Mouse (Mus musculus) heart, postnatal 0 days (tissue): ENCODE results near the gene Hist1h2bh. TPM values are rescaled to one million over a fixed set of nuclear protein-coding genes. Genes with fewer than 3 reads are reported as not detected.

ENCODE experiments used
- ATAC-seq: fragments of 200-750 bp; cut with Nextera tagmentation; 2 replicates; pipeline ENCODE4 v1.8.0; 2017; ENCODE audit warnings: low read depth, moderate number of reproducible peaks, moderate library complexity; ENCODE audit not compliant: insufficient read depth
- DNase-seq: peaks from one replicate; pipeline ENCODE4 v3.0.0-alpha.2; 2016; ENCODE audit warnings: low spot score
- H3K27ac ChIP-seq: fragments of 300-500 bp; sonication (generic); 2 replicates; pipeline ENCODE4 v1.5.1; 2014; ENCODE audit warnings: low read depth, mild to moderate bottlenecking
- H3K27me3 ChIP-seq: fragments of 300-500 bp; sonication (generic); 2 replicates; pipeline ENCODE4 v1.6.1; 2014; ENCODE audit warnings: low read length, mixed read lengths; ENCODE audit not compliant: control insufficient read depth, insufficient read depth
- H3K36me3 ChIP-seq: fragments of 300-500 bp; sonication (generic); replicated peaks from 2 replicates; pipeline ENCODE4 v1.6.1; 2014; ENCODE audit warnings: low read length, mixed read lengths; ENCODE audit not compliant: control insufficient read depth, insufficient read depth
- H3K4me1 ChIP-seq: fragments of 300-500 bp; sonication (generic); 2 replicates; pipeline ENCODE4 v1.6.1; 2014; ENCODE audit warnings: antibody characterized with exemption; ENCODE audit not compliant: control insufficient read depth, insufficient read depth
- H3K4me2 ChIP-seq: fragments of 300-500 bp; sonication (generic); 2 replicates; pipeline ENCODE4 v1.6.1; 2014; ENCODE audit warnings: low read depth, mild to moderate bottlenecking, low read length, moderate library complexity
- H3K4me3 ChIP-seq: fragments of 300-500 bp; sonication (generic); 2 replicates; pipeline ENCODE4 v1.5.1; 2014; ENCODE audit warnings: low read depth, low read length
- H3K9ac ChIP-seq: fragments of 300-500 bp; sonication (generic); replicated peaks from 2 replicates; pipeline ENCODE4 v1.6.1; 2014; ENCODE audit warnings: low read depth, low read length, mixed read lengths
- H3K9me3 ChIP-seq: fragments of 300-500 bp; sonication (generic); replicated peaks from 2 replicates; pipeline ENCODE4 v1.6.1; 2016; ENCODE audit warnings: low read length; ENCODE audit not compliant: control insufficient read depth
- CTCF ChIP-seq: IDR thresholded peaks from 2 replicates; pipeline ENCODE4 v1.5.1; 2016; ENCODE audit warnings: antibody characterized with exemption, control low read depth, low read depth
- EP300 ChIP-seq: IDR thresholded peaks from 2 replicates; pipeline ENCODE4 v1.6.1; 2016; ENCODE audit warnings: antibody characterized with exemption, low read depth
- WGBS: fragments of 180-500 bp; shearing (Covaris S2); extraction: QIAGEN DNeasy Blood & Tissue Kit; methylation state at CpG from one replicate; pipeline ENCODE4 v1.1.7; 2014; 5-methylcytosine and 5-hydroxymethylcytosine counted together
- polyA plus RNA-seq: library from polyadenylated mRNA; unstranded; fragments of >200 nt; fragmentation: Nextera tagmentation; extraction: Ambion mirVana; gene quantifications from 2 replicates; pipeline ENCODE4 v1.2.1, GENCODE M21; 2015
- total RNA-seq: library from RNA; depleted of rRNA; stranded (reverse); fragments of >200 nt; gene quantifications from 2 replicates; pipeline ENCODE4 v1.2.3, GENCODE M21; 2014; ENCODE audit warnings: low replicate concordance

The Hist1h2bh gene
- total and polyA plus RNA-seq, 2 experiments from 2014 or later = 0.31 to 82.5 TPM

- WGBS = 29% methylated on average over 5 of the region's 5 CpGs
Observed at GRCm38 (mm10) chr13:23501511-23501910, 41.7 kb downstream of the Hist1h2bh start.

GRCm38 (mm10) chr13:23500424-23501200 lies 42.6 kb downstream of the Hist1h2bh start:
- Histone ChIP-seq H3K9me3 (no peaks in the 10 kb centered on the region), H3K36me3 (no peaks in the 10 kb centered on the region), H3K27ac (no peak overlapping the region), H3K4me1 (0 out of 2 replicates have a peak, but pooled peaks cover 12% of the 10 kb centered on the region), H3K4me3 (no peak overlapping the region), H3K9ac (no peak overlapping the region), H3K4me2 (no peak overlapping the region), H3K27me3 (no peaks in the 10 kb centered on the region)
- 9% methylated on average over 17 of the region's 17 CpGs for WGBS
- TF ChIP-seq EP300 (no peak), CTCF (no peak)
- DNase-seq (no peak), ATAC-seq (no peak)

More at GRCm38 (mm10) chr13:23501511-23501910, 41.7 kb downstream of the Hist1h2bh start:
- Histone ChIP-seq H3K9ac (no peak overlapping the region), H3K36me3 (no peaks in the 10 kb centered on the region), H3K4me3 (no peak overlapping the region), H3K27ac (no peak overlapping the region), H3K9me3 (no peaks in the 10 kb centered on the region), H3K27me3 (no peaks in the 10 kb centered on the region), H3K4me1 (0 out of 2 replicates have a peak, but pooled peaks cover 14% of the 10 kb centered on the region), H3K4me2 (no peak overlapping the region)
- ATAC-seq (no peak), DNase-seq (no peak)
- TF ChIP-seq EP300 (no peak), CTCF (no peak)

GRCm38 (mm10) chr13:23499943-23500342 lies 43.2 kb downstream of the Hist1h2bh start:
- 39% methylated on average over 7 of the region's 7 CpGs for WGBS
- no peak overlapping the region for H3K27ac ChIP-seq
- no peak overlapping the region for H3K9ac ChIP-seq
- no peaks in the 10 kb centered on the region for H3K27me3 ChIP-seq
- no peaks in the 10 kb centered on the region for H3K9me3 ChIP-seq
- DNase-seq = no peak
- TF ChIP-seq EP300 = no peak
- H3K36me3 ChIP-seq = no peaks in the 10 kb centered on the region
- H3K4me1 ChIP-seq = 0 out of 2 replicates have a peak, but pooled peaks cover 9% of the 10 kb centered on the region
- H3K4me3 ChIP-seq = no peak overlapping the region
- no peak for ATAC-seq
- no peak overlapping the region for H3K4me2 ChIP-seq

- no peak overlapping the region for H3K9ac ChIP-seq
- ATAC-seq = no peak
Observed at GRCm38 (mm10) chr13:23498653-23499052, 44.5 kb downstream of the Hist1h2bh start.

GRCm38 (mm10) chr13:23497656-23498321 lies 45.4 kb downstream of the Hist1h2bh start:
- no peaks in the 10 kb centered on the region for H3K36me3 ChIP-seq
- H3K4me2 ChIP-seq = peak overlapping the region; percentile 50
- H3K27ac ChIP-seq = no peak overlapping the region
- H3K27me3 ChIP-seq = no peaks in the 10 kb centered on the region
- TF ChIP-seq CTCF = no peak
- no peak for TF ChIP-seq EP300
- H3K4me1 ChIP-seq = 0 out of 2 replicates have a peak, but pooled peaks cover 3% of the 10 kb centered on the region
- DNase-seq (no peak), ATAC-seq (no peak)
- H3K9ac ChIP-seq = no peak overlapping the region
- WGBS = 17% methylated on average over 19 of the region's 19 CpGs
- no peaks in the 10 kb centered on the region for H3K9me3 ChIP-seq
- H3K4me3 ChIP-seq = peak overlapping the region; percentile 24

More at GRCm38 (mm10) chr13:23498653-23499052, 44.5 kb downstream of the Hist1h2bh start:
- no peak for DNase-seq
- H3K27ac ChIP-seq = no peak overlapping the region
- H3K4me1 ChIP-seq = 0 out of 2 replicates have a peak, but pooled peaks cover 4% of the 10 kb centered on the region
- 8% methylated on average over 10 of the region's 10 CpGs for WGBS
- H3K27me3 ChIP-seq = no peaks in the 10 kb centered on the region
- H3K4me2 ChIP-seq = peak overlapping the region; percentile 50
- H3K9me3 ChIP-seq = no peaks in the 10 kb centered on the region
- peak overlapping the region; percentile 24 for H3K4me3 ChIP-seq
- no peaks in the 10 kb centered on the region for H3K36me3 ChIP-seq
- TF ChIP-seq EP300 (no peak), CTCF (no peak)
